Mouse (Mus musculus): ENCODE measurements around the gene Igsf21. TPM values are rescaled to one million over a fixed set of nuclear protein-coding genes. Genes with fewer than 3 reads are reported as not detected.

Gene Igsf21
- total and polyA plus RNA-seq, 2 experiments from 2014 or later = 125 to 176 TPM

GRCm38 (mm10) chr4:139986913-139987312 lies 259.7 kb downstream of the Igsf21 start:
- WGBS = 24% methylated on average over 7 of the region's 7 CpGs
- no peaks in the 10 kb centered on the region for H3K27me3 ChIP-seq (ENCODE audit: insufficient read depth, low read length)
- H3K36me3 ChIP-seq (ENCODE audit: insufficient read depth, low read length) = no peaks in the 10 kb centered on the region
- no peak for TF ChIP-seq CTCF (IDR thresholded peaks at IDR 0.05; ENCODE audit: low read depth)
- no peak overlapping the region for H3K4me2 ChIP-seq (ENCODE audit: low read depth, low read length)
- no peak overlapping the region for H3K27ac ChIP-seq
- DNase-seq (ENCODE audit: low spot score) = no peak
- H3K4me1 ChIP-seq (ENCODE audit: insufficient read depth, low read length) = no peaks in the 10 kb centered on the region
- H3K4me3 ChIP-seq (ENCODE audit: low read length) = no peak overlapping the region
- no peak for ATAC-seq
- no peak overlapping the region for H3K9ac ChIP-seq (replicated peaks; ENCODE audit: low read length)
- no peaks in the 10 kb centered on the region for H3K9me3 ChIP-seq (ENCODE audit: low read length)

GRCm38 (mm10) chr4:139978716-139979115 lies 267.9 kb downstream of the Igsf21 start:
- 41% methylated on average over 5 of the region's 5 CpGs for WGBS
- DNase-seq (ENCODE audit: low spot score) = no peak
- H3K36me3 ChIP-seq (ENCODE audit: insufficient read depth, low read length) = no peaks in the 10 kb centered on the region
- ATAC-seq = no peak
- no peak overlapping the region for H3K27ac ChIP-seq
- H3K9ac ChIP-seq (replicated peaks; ENCODE audit: low read length) = no peak overlapping the region
- TF ChIP-seq CTCF (IDR thresholded peaks at IDR 0.05; ENCODE audit: low read depth) = no peak
- H3K9me3 ChIP-seq (ENCODE audit: low read length) = no peaks in the 10 kb centered on the region
- H3K4me2 ChIP-seq (ENCODE audit: low read depth, low read length) = no peak overlapping the region
- H3K4me3 ChIP-seq (ENCODE audit: low read length) = no peak overlapping the region
- H3K27me3 ChIP-seq (ENCODE audit: insufficient read depth, low read length) = no peaks in the 10 kb centered on the region
- H3K4me1 ChIP-seq (ENCODE audit: insufficient read depth, low read length) = peaks cover 4% of the 10 kb centered on the region; the same call in 1 of the 2 replicates

- Histone ChIP-seq H3K36me3 (ENCODE audit: insufficient read depth, low read length) (no peaks in the 10 kb centered on the region), H3K27ac (no peak overlapping the region), H3K27me3 (ENCODE audit: insufficient read depth, low read length) (no peaks in the 10 kb centered on the region), H3K4me1 (ENCODE audit: insufficient read depth, low read length) (peaks cover 4% of the 10 kb centered on the region; the same call in 1 of the 2 replicates), H3K9me3 (ENCODE audit: low read length) (no peaks in the 10 kb centered on the region), H3K9ac (replicated peaks; ENCODE audit: low read length) (no peak overlapping the region), H3K4me2 (ENCODE audit: low read depth, low read length) (no peak overlapping the region), H3K4me3 (ENCODE audit: low read length) (no peak overlapping the region)
- WGBS = 28% methylated on average over 5 of the region's 5 CpGs
- no peak for TF ChIP-seq CTCF (IDR thresholded peaks at IDR 0.05; ENCODE audit: low read depth)
- no peak for DNase-seq (ENCODE audit: low spot score)
- no peak for ATAC-seq
Observed at GRCm38 (mm10) chr4:139977308-139977781, 269.2 kb downstream of the Igsf21 start.

Data from hindbrain, postnatal 0 days (tissue).